Comparison of ENCODE assay signal across 14 mouse cellular contexts in genomic region chrX:99609591-99609990, GRCm38 (mm10).
"Had no signal": no experiment of that assay in that cellular context is flagged by ENCODE, and none has a peak within 500 bp of the region (broad histone marks: within the 10 kb centered on the region; RNA-seq: fewer than 3 reads in every experiment).

No protein-coding gene starts in this region.

- H3K4me1 ChIP-seq: liver, embryonic 15.5 days; neural tube, embryonic 15.5 days had no signal

- ATAC-seq: lung, postnatal 0 days; midbrain, embryonic 13.5 days had no signal

- H3K9me3 ChIP-seq: limb, embryonic 13.5 days; liver, embryonic 15.5 days; midbrain, embryonic 13.5 days; neural tube, embryonic 15.5 days had no signal

- H3K27ac ChIP-seq: kidney, postnatal 0 days; layer of hippocampus, adult 2 months; limb, embryonic 13.5 days; liver, embryonic 15.5 days; midbrain, embryonic 13.5 days; neural tube, embryonic 15.5 days; stomach, postnatal 0 days had no signal

- H3K36me3 ChIP-seq: limb, embryonic 13.5 days; liver, embryonic 15.5 days; midbrain, embryonic 13.5 days; neural tube, embryonic 15.5 days had no signal

- DNase-seq: left cerebral cortex, postnatal 4 days; lung, adult 2 months; lung, postnatal 36 days; right cerebral cortex, adult 18-20 months; right cerebral cortex, postnatal 25 days; thymus, postnatal 14 days had no signal

- H3K4me3 ChIP-seq: layer of hippocampus, adult 2 months; limb, embryonic 13.5 days; liver, embryonic 15.5 days; midbrain, embryonic 13.5 days; neural tube, embryonic 15.5 days had no signal

- H3K9ac ChIP-seq: limb, embryonic 13.5 days; liver, embryonic 15.5 days; midbrain, embryonic 13.5 days; neural tube, embryonic 15.5 days had no signal

- H3K4me2 ChIP-seq: limb, embryonic 13.5 days; liver, embryonic 15.5 days; midbrain, embryonic 13.5 days; neural tube, embryonic 15.5 days had no signal
